Mouse (Mus musculus): Measurements from ENCODE around the gene Mark3. TPM values are rescaled to one million over a fixed set of nuclear protein-coding genes. Genes with fewer than 3 reads are reported as not detected.

The Mark3 gene
- polyA plus RNA-seq, 1 experiment from 2014 or later: 49.4 TPM

DNA sequence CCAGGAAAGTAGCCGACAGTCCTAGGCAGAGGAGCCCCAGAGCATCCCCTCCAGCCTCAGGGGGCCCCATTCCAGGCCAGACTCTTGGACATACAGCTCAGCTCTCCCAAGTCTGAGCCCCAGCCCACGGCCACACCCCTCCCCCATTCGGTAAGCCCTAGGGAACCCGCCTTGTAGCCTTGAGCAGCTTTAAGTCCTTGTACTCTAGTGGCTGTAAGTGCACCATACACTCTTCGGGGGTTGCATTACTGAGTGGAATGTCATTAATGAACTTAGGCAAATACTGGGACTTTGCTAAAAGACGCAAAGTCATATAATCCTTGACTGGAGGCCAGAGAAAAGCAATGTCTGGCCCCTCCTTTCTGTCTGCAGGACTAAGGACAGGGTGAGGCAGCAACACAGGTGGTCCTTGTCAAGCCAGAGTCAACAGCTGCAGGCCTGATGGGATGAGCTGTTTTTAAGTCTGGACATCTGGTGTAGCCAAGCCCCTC lies 89.9 kb downstream of the Mark3 start:
- DNase-seq (ENCODE audit: low spot score): peak; percentile 77
- Histone ChIP-seq H3K9ac (ENCODE audit: low read length) (no peak overlapping the region), H3K4me2 (ENCODE audit: low read length) (0 out of 2 replicates have a peak overlapping the region, but pooled peaks have one; percentile 2), H3K4me3 (ENCODE audit: low read depth, low read length) (no peak overlapping the region), H3K4me1 (replicated peaks; ENCODE audit: control insufficient read depth, insufficient read depth, low read length) (peaks cover 32% of the 10 kb centered on the region), H3K36me3 (ENCODE audit: control insufficient read depth, insufficient read depth, low read length) (peaks cover 11% of the 10 kb centered on the region; the same call in 1 of the 2 replicates), H3K27me3 (replicated peaks; ENCODE audit: control insufficient read depth, insufficient read depth, low read length) (no peaks in the 10 kb centered on the region), H3K27ac (ENCODE audit: low read depth) (peak overlapping the region; percentile 74), H3K9me3 (ENCODE audit: control insufficient read depth, low read length) (no peaks in the 10 kb centered on the region)
- peak; percentile 44 for ATAC-seq (replicated peaks; ENCODE audit: low FRiP score, low TSS enrichment, low read depth)
- WGBS: 22% methylated on average over 6 of the region's 6 CpGs

DNA sequence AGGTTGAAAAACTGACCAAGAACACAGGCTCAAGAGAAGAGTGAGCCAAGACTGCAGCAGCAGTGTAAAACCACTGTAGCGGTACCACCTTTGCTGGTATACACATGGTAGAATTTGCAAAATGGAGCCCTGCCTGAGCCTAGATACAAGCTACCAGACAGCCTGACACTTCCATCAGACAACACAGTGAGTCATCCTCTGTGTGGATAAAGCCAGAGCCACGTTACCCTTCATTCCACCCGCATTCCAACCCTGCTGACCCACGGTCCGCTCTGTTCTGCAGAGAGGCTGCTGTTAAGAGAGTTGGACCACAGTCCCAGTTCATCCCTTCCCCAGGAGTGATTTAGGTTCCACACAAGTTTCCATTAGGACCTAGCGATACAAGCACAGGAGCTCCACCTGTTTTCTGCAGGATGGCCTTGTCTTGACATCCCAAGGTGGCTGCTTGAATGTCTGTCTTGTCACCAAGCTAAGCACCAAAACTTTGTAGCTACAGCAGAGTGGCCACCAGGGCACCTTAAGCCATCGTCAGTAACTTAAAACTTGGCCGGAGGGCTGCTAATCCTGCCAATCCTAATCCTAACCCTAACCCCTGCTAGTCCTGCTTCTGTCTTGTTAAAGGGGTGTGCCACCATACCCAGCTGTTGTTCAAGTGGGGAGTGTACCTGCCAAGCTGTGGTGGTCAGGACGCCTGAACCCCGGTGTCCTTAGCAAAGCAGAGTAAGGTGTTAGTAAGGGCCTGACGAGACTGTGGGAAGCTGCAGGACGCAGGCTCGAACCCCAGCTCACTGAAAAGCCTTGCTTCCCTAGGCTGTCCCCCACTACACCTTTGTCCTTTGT lies 90.9 kb downstream of the Mark3 start:
- 72% methylated on average over 13 of the region's 13 CpGs for WGBS
- H3K27me3 ChIP-seq (replicated peaks; ENCODE audit: control insufficient read depth, insufficient read depth, low read length): no peaks in the 10 kb centered on the region
- no peak for DNase-seq (ENCODE audit: low spot score)
- no peak overlapping the region for H3K4me3 ChIP-seq (ENCODE audit: low read depth, low read length)
- no peaks in the 10 kb centered on the region for H3K9me3 ChIP-seq (ENCODE audit: control insufficient read depth, low read length)
- ATAC-seq (replicated peaks; ENCODE audit: low FRiP score, low TSS enrichment, low read depth): no peak
- peaks cover 38% of the 10 kb centered on the region for H3K4me1 ChIP-seq (replicated peaks; ENCODE audit: control insufficient read depth, insufficient read depth, low read length)
- no peak overlapping the region for H3K27ac ChIP-seq (ENCODE audit: low read depth)
- H3K36me3 ChIP-seq (ENCODE audit: control insufficient read depth, insufficient read depth, low read length): peaks cover 7% of the 10 kb centered on the region; the same call in 1 of the 2 replicates
- no peak overlapping the region for H3K4me2 ChIP-seq (ENCODE audit: low read length)
- H3K9ac ChIP-seq (ENCODE audit: low read length): no peak overlapping the region

GRCm38 (mm10) chr12:111666380-111666779 lies 92.1 kb downstream of the Mark3 start:
- Histone ChIP-seq H3K4me2 (ENCODE audit: low read length) (no peak overlapping the region), H3K9ac (ENCODE audit: low read length) (no peak overlapping the region), H3K27ac (ENCODE audit: low read depth) (no peak overlapping the region), H3K9me3 (ENCODE audit: control insufficient read depth, low read length) (no peaks in the 10 kb centered on the region), H3K36me3 (ENCODE audit: control insufficient read depth, insufficient read depth, low read length) (peaks cover 4% of the 10 kb centered on the region; the same call in 1 of the 2 replicates), H3K27me3 (replicated peaks; ENCODE audit: control insufficient read depth, insufficient read depth, low read length) (no peaks in the 10 kb centered on the region; the same call in 1 of the 2 replicates), H3K4me1 (replicated peaks; ENCODE audit: control insufficient read depth, insufficient read depth, low read length) (peaks cover 44% of the 10 kb centered on the region), H3K4me3 (ENCODE audit: low read depth, low read length) (no peak overlapping the region)
- no peak for ATAC-seq (replicated peaks; ENCODE audit: low FRiP score, low TSS enrichment, low read depth)
- no peak for DNase-seq (ENCODE audit: low spot score)
- WGBS: 77% methylated on average over 13 of the region's 13 CpGs

- peaks cover 2% of the 10 kb centered on the region; the same call in 1 of the 2 replicates for H3K27me3 ChIP-seq (replicated peaks; ENCODE audit: control insufficient read depth, insufficient read depth, low read length)
- DNase-seq (ENCODE audit: low spot score) (no peak), ATAC-seq (replicated peaks; ENCODE audit: low FRiP score, low TSS enrichment, low read depth) (no peak)
- H3K9ac ChIP-seq (ENCODE audit: low read length): no peak overlapping the region
- H3K4me3 ChIP-seq (ENCODE audit: low read depth, low read length): no peak overlapping the region
- peaks cover 45% of the 10 kb centered on the region for H3K4me1 ChIP-seq (replicated peaks; ENCODE audit: control insufficient read depth, insufficient read depth, low read length)
- H3K9me3 ChIP-seq (ENCODE audit: control insufficient read depth, low read length): no peaks in the 10 kb centered on the region
- H3K4me2 ChIP-seq (ENCODE audit: low read length): no peak overlapping the region
- peaks cover 4% of the 10 kb centered on the region; the same call in 1 of the 2 replicates for H3K36me3 ChIP-seq (ENCODE audit: control insufficient read depth, insufficient read depth, low read length)
- H3K27ac ChIP-seq (ENCODE audit: low read depth): no peak overlapping the region
- 96% methylated on average over 5 of the region's 5 CpGs for WGBS
Measured at GRCm38 (mm10) chr12:111667421-111667820, 93.1 kb downstream of the Mark3 start.

- ATAC-seq (replicated peaks; ENCODE audit: low FRiP score, low TSS enrichment, low read depth) (peak; percentile 54), DNase-seq (ENCODE audit: low spot score) (peak; percentile 99)
Measured at GRCm38 (mm10) chr12:111668457-111668912, 94.2 kb downstream of the Mark3 start.

GRCm38 (mm10) chr12:111669000-111669788 lies 94.9 kb downstream of the Mark3 start:
- Histone ChIP-seq H3K27me3 (replicated peaks; ENCODE audit: control insufficient read depth, insufficient read depth, low read length) (peaks cover 19% of the 10 kb centered on the region), H3K27ac (ENCODE audit: low read depth) (peak overlapping the region; percentile 74), H3K36me3 (ENCODE audit: control insufficient read depth, insufficient read depth, low read length) (peaks cover 4% of the 10 kb centered on the region; the same call in 1 of the 2 replicates), H3K4me1 (replicated peaks; ENCODE audit: control insufficient read depth, insufficient read depth, low read length) (peaks cover 37% of the 10 kb centered on the region), H3K4me2 (ENCODE audit: low read length) (peak overlapping the region; percentile 68), H3K9me3 (ENCODE audit: control insufficient read depth, low read length) (no peaks in the 10 kb centered on the region), H3K9ac (ENCODE audit: low read length) (no peak overlapping the region), H3K4me3 (ENCODE audit: low read depth, low read length) (0 out of 2 replicates have a peak overlapping the region, but pooled peaks have one; percentile 1)
- DNase-seq (ENCODE audit: low spot score) (no peak), ATAC-seq (replicated peaks; ENCODE audit: low FRiP score, low TSS enrichment, low read depth) (no peak)
- WGBS: 60% methylated on average over 23 of the region's 23 CpGs

More at GRCm38 (mm10) chr12:111668457-111668912, 94.2 kb downstream of the Mark3 start:
- Histone ChIP-seq H3K36me3 (ENCODE audit: control insufficient read depth, insufficient read depth, low read length) (peaks cover 4% of the 10 kb centered on the region; the same call in 1 of the 2 replicates), H3K4me2 (ENCODE audit: low read length) (peak overlapping the region; percentile 68), H3K9me3 (ENCODE audit: control insufficient read depth, low read length) (no peaks in the 10 kb centered on the region), H3K9ac (ENCODE audit: low read length) (no peak overlapping the region; the same call in 1 of the 2 replicates), H3K4me3 (ENCODE audit: low read depth, low read length) (peak overlapping the region; percentile 1; the same call in 1 of the 2 replicates), H3K4me1 (replicated peaks; ENCODE audit: control insufficient read depth, insufficient read depth, low read length) (peaks cover 44% of the 10 kb centered on the region), H3K27ac (ENCODE audit: low read depth) (peak overlapping the region; percentile 74), H3K27me3 (replicated peaks; ENCODE audit: control insufficient read depth, insufficient read depth, low read length) (peaks cover 12% of the 10 kb centered on the region)
- under 1% methylated on average over 8 of the region's 8 CpGs for WGBS

DNA sequence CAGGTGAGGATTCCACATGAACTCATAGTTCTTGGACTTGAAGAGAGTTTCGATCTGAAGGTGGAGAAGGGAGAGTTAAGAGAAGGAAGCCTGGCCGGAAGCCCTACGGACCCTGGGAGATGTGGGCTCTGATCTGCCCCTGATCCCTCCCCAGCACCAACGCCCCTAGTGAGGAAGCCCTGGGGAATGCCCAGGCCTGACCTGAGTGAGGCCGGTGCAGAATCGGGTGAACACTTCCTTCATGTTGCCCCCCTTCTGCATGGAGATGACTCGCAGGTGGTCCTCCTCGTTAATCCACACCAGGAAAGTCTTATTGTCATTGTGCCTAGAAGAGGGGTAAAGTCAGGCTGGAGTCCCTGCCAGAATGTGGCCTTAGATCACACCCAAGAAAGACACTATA lies 95.6 kb downstream of the Mark3 start:
- no peak overlapping the region for H3K27ac ChIP-seq (ENCODE audit: low read depth)
- peak overlapping the region; percentile 53 for H3K4me3 ChIP-seq (ENCODE audit: low read depth, low read length)
- peak overlapping the region; percentile 68 for H3K4me2 ChIP-seq (ENCODE audit: low read length)
- H3K27me3 ChIP-seq (replicated peaks; ENCODE audit: control insufficient read depth, insufficient read depth, low read length): peaks cover 20% of the 10 kb centered on the region
- H3K9ac ChIP-seq (ENCODE audit: low read length): no peak overlapping the region
- peaks cover 29% of the 10 kb centered on the region for H3K4me1 ChIP-seq (replicated peaks; ENCODE audit: control insufficient read depth, insufficient read depth, low read length)
- DNase-seq (ENCODE audit: low spot score) (no peak), ATAC-seq (replicated peaks; ENCODE audit: low FRiP score, low TSS enrichment, low read depth) (no peak)
- H3K9me3 ChIP-seq (ENCODE audit: control insufficient read depth, low read length): no peaks in the 10 kb centered on the region
- peaks cover 4% of the 10 kb centered on the region; the same call in 1 of the 2 replicates for H3K36me3 ChIP-seq (ENCODE audit: control insufficient read depth, insufficient read depth, low read length)
- WGBS: 69% methylated on average over 8 of the region's 8 CpGs

- Histone ChIP-seq H3K27me3 (replicated peaks; ENCODE audit: control insufficient read depth, insufficient read depth, low read length) (peaks cover 20% of the 10 kb centered on the region), H3K27ac (ENCODE audit: low read depth) (no peak overlapping the region), H3K4me3 (ENCODE audit: low read depth, low read length) (peak overlapping the region; percentile 53), H3K4me2 (ENCODE audit: low read length) (peak overlapping the region; percentile 68), H3K9me3 (ENCODE audit: control insufficient read depth, low read length) (no peaks in the 10 kb centered on the region), H3K36me3 (ENCODE audit: control insufficient read depth, insufficient read depth, low read length) (peaks cover 4% of the 10 kb centered on the region; the same call in 1 of the 2 replicates), H3K4me1 (replicated peaks; ENCODE audit: control insufficient read depth, insufficient read depth, low read length) (peaks cover 26% of the 10 kb centered on the region), H3K9ac (ENCODE audit: low read length) (peak overlapping the region; percentile 55)
- 17% methylated on average over 29 of the region's 29 CpGs for WGBS
- DNase-seq (ENCODE audit: low spot score): no peak
- ATAC-seq (replicated peaks; ENCODE audit: low FRiP score, low TSS enrichment, low read depth): no peak
Measured at GRCm38 (mm10) chr12:111670371-111670971, 96.1 kb downstream of the Mark3 start.

Data from intestine, embryonic 14.5 days (tissue).